Mouse (Mus musculus) CH12.LX (cell line): Measurements from ENCODE around the gene Fxyd5. TPM values are rescaled to one million over a fixed set of nuclear protein-coding genes. Genes with fewer than 3 reads are reported as not detected.

Experiments
- DNase-seq: peaks from one replicate; pipeline ENCODE4 v3.0.0-alpha.2; 2013; ENCODE audit errors: extremely low read depth
- H3K27ac ChIP-seq: 2 replicates; pipeline ENCODE4 v1.5.1; 2012; ENCODE audit warnings: low read depth, mild to moderate bottlenecking, control low read depth, moderate library complexity; ENCODE audit not compliant: insufficient read depth
- H3K27me3 ChIP-seq: replicated peaks from 2 replicates; pipeline ENCODE3; 2012; ENCODE audit warnings: inconsistent platforms
- H3K36me3 ChIP-seq, 2 experiments: replicated peaks in 1 of 2; 2 replicates each; pipeline versions ENCODE3 to v1.6.1; 2012; ENCODE audit warnings: inconsistent platforms in 1 of 2, low read length in 1 of 2, mild to moderate bottlenecking in 1 of 2, mixed read lengths in 1 of 2, moderate library complexity in 1 of 2; ENCODE audit not compliant: control insufficient read depth in 1 of 2, insufficient read depth in 1 of 2
- H3K4me1 ChIP-seq, 2 experiments: 2 replicates each; pipeline ENCODE4 v1.6.1; 2012; ENCODE audit warnings: inconsistent platforms in 1 of 2, moderate library complexity in 1 of 2; ENCODE audit not compliant: insufficient read depth in 2 of 2, control insufficient read depth in 1 of 2
- H3K4me2 ChIP-seq: 2 replicates; pipeline ENCODE4 v1.6.1; 2012; ENCODE audit warnings: low read depth, mild to moderate bottlenecking, control low read depth; ENCODE audit not compliant: poor library complexity, insufficient read depth, severe bottlenecking
- H3K4me3 ChIP-seq, 3 experiments: fragments of 150-350 bp in 1 of 3; sonication (generic) in 1 of 3; replicated peaks in 1 of 3; 2 replicates each; pipeline versions ENCODE3 to v1.5.1; 2011 to 2012; ENCODE audit warnings: low read depth in 2 of 3, low read length in 2 of 3, mild to moderate bottlenecking in 2 of 3, moderate library complexity in 2 of 3, control low read depth in 1 of 3, improper control_type of control experiment in 1 of 3, inconsistent platforms in 1 of 3, mixed read lengths in 1 of 3; ENCODE audit not compliant: poor library complexity in 1 of 3
- H3K79me2 ChIP-seq: replicated peaks from 2 replicates; pipeline ENCODE4 v1.6.1; 2012; ENCODE audit warnings: mild to moderate bottlenecking, moderate library complexity; ENCODE audit not compliant: control insufficient read depth, poor library complexity, insufficient read depth, severe bottlenecking; ENCODE audit errors: extremely low read depth
- H3K9ac ChIP-seq: 2 replicates; pipeline ENCODE4 v1.6.1; 2012; ENCODE audit warnings: low read depth, mild to moderate bottlenecking, control low read depth, moderate library complexity; ENCODE audit not compliant: insufficient read depth
- H3K9me3 ChIP-seq: replicated peaks from 2 replicates; pipeline ENCODE3; 2012; ENCODE audit warnings: low read length, inconsistent platforms, mixed read lengths
- BHLHE40 ChIP-seq: IDR thresholded peaks from 2 replicates; pipeline ENCODE4 v1.6.1; 2011; ENCODE audit warnings: mild to moderate bottlenecking, low read depth, low read length, improper control_type of control experiment
- E2F4 ChIP-seq: IDR thresholded peaks from 2 replicates; pipeline ENCODE4 v1.6.1; 2011; ENCODE audit warnings: low read depth, low read length, improper control_type of control experiment; ENCODE audit not compliant: insufficient replicate concordance
- ELF1 ChIP-seq: IDR thresholded peaks from 2 replicates; pipeline ENCODE4 v1.6.1; 2014; ENCODE audit warnings: low read depth, mild to moderate bottlenecking, inconsistent platforms, low read length, improper control_type of control experiment
- EP300 ChIP-seq: IDR thresholded peaks from 2 replicates; pipeline ENCODE4 v1.6.1; 2011; ENCODE audit warnings: low read length, improper control_type of control experiment
- ETS1 ChIP-seq: conservative IDR thresholded peaks from 2 replicates; pipeline ENCODE4 v1.6.1; 2012; ENCODE audit warnings: low read depth, mild to moderate bottlenecking, inconsistent platforms, low read length, improper control_type of control experiment, moderate library complexity
- IRF4 ChIP-seq: IDR thresholded peaks from 2 replicates; pipeline ENCODE4 v1.6.1; 2014; ENCODE audit warnings: low read depth, mild to moderate bottlenecking, inconsistent platforms, low read length, improper control_type of control experiment
- MAX ChIP-seq: IDR thresholded peaks from 2 replicates; pipeline ENCODE4 v1.6.1; 2011; ENCODE audit warnings: low read length, improper control_type of control experiment
- MYC ChIP-seq: IDR thresholded peaks from 2 replicates; pipeline ENCODE4 v1.6.1; 2011; ENCODE audit warnings: low read depth, mild to moderate bottlenecking, improper control_type of control experiment, low read length
- NELFE ChIP-seq: IDR thresholded peaks from 2 replicates; pipeline ENCODE4 v1.6.1; 2011; ENCODE audit warnings: low read depth, low read length, improper control_type of control experiment
- POLR2AphosphoS2 ChIP-seq: IDR thresholded peaks from 2 replicates; pipeline ENCODE4 v1.6.1; 2011; ENCODE audit warnings: low read depth, low read length, improper control_type of control experiment
- RAD21 ChIP-seq: IDR thresholded peaks from 2 replicates; pipeline ENCODE4 v1.6.1; 2011; ENCODE audit warnings: low read depth, mild to moderate bottlenecking, low read length, improper control_type of control experiment, moderate library complexity
- SIN3A ChIP-seq: IDR thresholded peaks from 2 replicates; pipeline ENCODE4 v1.6.1; 2012; ENCODE audit warnings: low read length, improper control_type of control experiment, inconsistent platforms
- ZC3H11A ChIP-seq: IDR thresholded peaks from 2 replicates; pipeline ENCODE4 v1.6.1; 2012; ENCODE audit warnings: low read depth, mild to moderate bottlenecking, inconsistent platforms, low read length, improper control_type of control experiment
- ZKSCAN1 ChIP-seq: IDR thresholded peaks from 2 replicates; pipeline ENCODE4 v1.6.1; 2012; ENCODE audit warnings: low read depth, inconsistent platforms, low read length, improper control_type of control experiment, borderline replicate concordance
- dilution Hi-C: fragments of 300-500 bp; cut with MboI; formaldehyde crosslinking; loops from 2 replicates; pipeline ENCODE4 v1.14.3; 2020; ENCODE audit warnings: low sequenced_read_pairs; ENCODE audit not compliant: extremely low pct_unique_long_range_greater_than_20kb, extremely low pct_ligation_motif_present
- in situ Hi-C: fragments of 300-500 bp; cut with MboI; formaldehyde crosslinking; loops from 3 replicates; pipeline ENCODE4 v1.14.3; 2019; ENCODE audit warnings: low sequenced_read_pairs, low pct_ligation_motif_present, low pct_unique_long_range_greater_than_20kb, mixed read lengths
- polyA plus RNA-seq: library from polyadenylated mRNA; unstranded; fragments of >175 nt; gene quantifications from 2 replicates; pipeline ENCODE4 v1.2.1, GENCODE M21; 2012; ENCODE audit warnings: low read depth; ENCODE audit not compliant: insufficient read length
- total RNA-seq, 2 experiments: library from RNA; depleted of rRNA; stranded (reverse); fragments of 300-350 nt in 1 of 2; fragments of >200 nt in 1 of 2; gene quantifications; 2 replicates each; pipeline ENCODE4 v1.2.3; 2012 to 2014

The Fxyd5 gene
- total and polyA plus RNA-seq, 3 experiments = 43.8 to 124 (median 71.6) TPM

- DNase-seq = no peak
- Histone ChIP-seq H3K79me2 (no peaks in the 10 kb centered on the region), H3K9ac (no peak overlapping the region), H3K9me3 (no peaks in the 10 kb centered on the region), H3K4me1 (peaks cover 13 to 24% of the 10 kb centered on the region in 2 experiments), H3K27me3 (peaks cover 57% of the 10 kb centered on the region), H3K27ac (no peak overlapping the region), H3K4me3 (no peak overlapping the region), H3K4me2 (no peak overlapping the region), H3K36me3 (no peaks in the 10 kb centered on the region)
- in situ Hi-C loops (no loop called here), dilution Hi-C loops (no loop called here)
- TF ChIP-seq ELF1 = no peak
- no peak for TF ChIP-seq E2F4
- no peak for TF ChIP-seq MYC
- no peak for TF ChIP-seq BHLHE40
- no peak for TF ChIP-seq MAX
- no peak for TF ChIP-seq ZC3H11A
- no peak for TF ChIP-seq ETS1
- TF ChIP-seq EP300 = no peak
- no peak for TF ChIP-seq IRF4
- no peak for TF ChIP-seq POLR2AphosphoS2
- no peak for TF ChIP-seq RAD21
- TF ChIP-seq ZKSCAN1 = no peak
These were observed 13.6 kb upstream of the Fxyd5 start for GRCm38 (mm10) chr7:31055883-31056282.

GRCm38 (mm10) chr7:31055354-31055824, 13.1 kb upstream of the Fxyd5 start:
- Histone ChIP-seq H3K4me1 (peaks cover 13 to 28% of the 10 kb centered on the region in 2 experiments), H3K79me2 (no peaks in the 10 kb centered on the region), H3K9me3 (no peaks in the 10 kb centered on the region), H3K27ac (no peak overlapping the region), H3K36me3 (no peaks in the 10 kb centered on the region), H3K4me2 (no peak overlapping the region), H3K27me3 (peaks cover 62% of the 10 kb centered on the region), H3K9ac (no peak overlapping the region), H3K4me3 (no peak overlapping the region)
- in situ Hi-C loops = no loop called here
- no peak for DNase-seq
- TF ChIP-seq ZC3H11A (no peak), MAX (no peak), BHLHE40 (no peak)
- dilution Hi-C loops = no loop called here

GRCm38 (mm10) chr7:31054661-31055320, 12.5 kb upstream of the Fxyd5 start:
- no peak for DNase-seq
- peaks cover 67% of the 10 kb centered on the region for H3K27me3 ChIP-seq
- no peak overlapping the region for H3K9ac ChIP-seq
- dilution Hi-C loops = no loop called here
- no peak for TF ChIP-seq SIN3A
- no peak for TF ChIP-seq NELFE
- TF ChIP-seq, all 38 proteins: peak for 0
- Histone ChIP-seq H3K4me2 (no peak overlapping the region), H3K4me1 (peaks cover 13 to 31% of the 10 kb centered on the region in 2 experiments), H3K9me3 (no peaks in the 10 kb centered on the region), H3K4me3 (no peak overlapping the region), H3K27ac (no peak overlapping the region), H3K79me2 (no peaks in the 10 kb centered on the region), H3K36me3 (no peaks in the 10 kb centered on the region)
- in situ Hi-C loops = no loop called here
